Comparison of ENCODE assay signal across 27 mouse cellular contexts in genomic region chrX:36548798-36549197, GRCm38 (mm10). TPM values are rescaled to one million over a fixed set of nuclear protein-coding genes. Genes with fewer than 3 reads are reported as not detected.
DNase-seq lines count a peak whose midpoint lies in the region; ATAC-seq and TF ChIP-seq lines count a peak whose summit lies in the region.
"Had no signal": no experiment of that assay in that cellular context is flagged by ENCODE, and none has a peak within 500 bp of the region (broad histone marks: within the 10 kb centered on the region; RNA-seq: fewer than 3 reads in every experiment).

No protein-coding gene starts in this region.

- H3K4me3 ChIP-seq in liver, embryonic 13.5 days (replicated peaks), result no peak overlapping the region
- no peak overlapping the region for H3K4me3 ChIP-seq in liver, embryonic 16.5 days (ENCODE audit: low read depth, low read length)
- H3K4me3 ChIP-seq in liver, embryonic 11.5 days (ENCODE audit: low read depth, low read length), result no peak overlapping the region
- no peak overlapping the region for H3K4me3 ChIP-seq in gastrocnemius, adult 2 months
- H3K4me3 ChIP-seq: embryonic facial prominence, embryonic 13.5 days; embryonic facial prominence, embryonic 15.5 days; erythroblast, embryonic 14.5 days; forebrain, embryonic 10.5 days; forebrain, embryonic 12.5 days had no signal

- no peaks in the 10 kb centered on the region for H3K4me1 ChIP-seq in liver, embryonic 13.5 days (replicated peaks)
- no peaks in the 10 kb centered on the region for H3K4me1 ChIP-seq in liver, embryonic 16.5 days (ENCODE audit: control insufficient read depth, low read depth, low read length)
- H3K4me1 ChIP-seq in liver, embryonic 11.5 days (replicated peaks; ENCODE audit: control insufficient read depth, insufficient read depth, low read length), result no peaks in the 10 kb centered on the region

- WGBS in liver, embryonic 13.5 days (ENCODE audit: insufficient replicate concordance), result 58% methylated on average over 5 of the region's 5 CpGs
- 46% methylated on average over 5 of the region's 5 CpGs for WGBS in liver, embryonic 16.5 days (ENCODE audit: insufficient replicate concordance)
- WGBS in liver, embryonic 11.5 days, result 61% methylated on average over 5 of the region's 5 CpGs

- intact Hi-C loops in gastrocnemius, adult 2 months (cut with DNase I), result no loop called here

- DNase-seq in liver, embryonic 13.5 days, result no peak
- no peak for DNase-seq in liver
- DNase-seq in liver, embryonic 11.5 days (ENCODE audit: low spot score), result no peak
- DNase-seq in gastrocnemius, adult 2 months, result no peak
- DNase-seq: adrenal gland, adult 8-10 months; adrenal gland, postnatal 14 days; adrenal gland, postnatal 36 days; B cell, adult 2 months; cerebellum, adult 11-12 months; cerebellum, adult 2 months; cerebellum, adult 9-10 months; cerebellum, postnatal 10 days; cerebellum, postnatal 25 days had no signal

- TF ChIP-seq CTCF in gastrocnemius, adult 2 months (IDR thresholded peaks at IDR 0.05), result no peak

- H3K9me3 ChIP-seq in liver, embryonic 13.5 days (replicated peaks), result no peaks in the 10 kb centered on the region
- H3K9me3 ChIP-seq in liver, embryonic 16.5 days (replicated peaks; ENCODE audit: control insufficient read depth, low read length), result no peaks in the 10 kb centered on the region
- H3K9me3 ChIP-seq in liver, embryonic 11.5 days (ENCODE audit: control insufficient read depth, low read length), result no peaks in the 10 kb centered on the region
- H3K9me3 ChIP-seq: embryonic facial prominence, embryonic 13.5 days; embryonic facial prominence, embryonic 15.5 days; forebrain, embryonic 10.5 days; forebrain, embryonic 12.5 days; G1E had no signal

- no peaks in the 10 kb centered on the region for H3K27me3 ChIP-seq in liver, embryonic 13.5 days
- no peaks in the 10 kb centered on the region for H3K27me3 ChIP-seq in liver, embryonic 16.5 days (ENCODE audit: control insufficient read depth, insufficient read depth, low read depth, low read length)
- no peaks in the 10 kb centered on the region for H3K27me3 ChIP-seq in liver, embryonic 11.5 days (replicated peaks; ENCODE audit: control insufficient read depth, insufficient read depth, low read length)
- H3K27me3 ChIP-seq: CH12.LX; embryonic facial prominence, embryonic 13.5 days; embryonic facial prominence, embryonic 15.5 days; forebrain, embryonic 12.5 days; Patski had no signal

- no peak overlapping the region for H3K27ac ChIP-seq in liver, embryonic 13.5 days
- H3K27ac ChIP-seq in liver, embryonic 16.5 days (ENCODE audit: low read length), result no peak overlapping the region
- H3K27ac ChIP-seq in liver, embryonic 11.5 days (ENCODE audit: low read depth, low read length), result no peak overlapping the region
- H3K27ac ChIP-seq in gastrocnemius, adult 2 months, result no peak overlapping the region
- H3K27ac ChIP-seq: embryonic facial prominence, embryonic 13.5 days; embryonic facial prominence, embryonic 15.5 days; forebrain, embryonic 10.5 days; forebrain, embryonic 12.5 days had no signal

- H3K4me2 ChIP-seq in liver, embryonic 13.5 days, result no peak overlapping the region
- no peak overlapping the region for H3K4me2 ChIP-seq in liver, embryonic 16.5 days (ENCODE audit: low read depth, low read length)
- no peak overlapping the region for H3K4me2 ChIP-seq in liver, embryonic 11.5 days
- H3K4me2 ChIP-seq: embryonic facial prominence, embryonic 13.5 days; embryonic facial prominence, embryonic 15.5 days; forebrain, embryonic 12.5 days had no signal

- no peaks in the 10 kb centered on the region for H3K36me3 ChIP-seq in liver, embryonic 13.5 days
- no peaks in the 10 kb centered on the region for H3K36me3 ChIP-seq in liver, embryonic 16.5 days (ENCODE audit: control insufficient read depth, insufficient read depth)
- no peaks in the 10 kb centered on the region for H3K36me3 ChIP-seq in liver, embryonic 11.5 days (ENCODE audit: control insufficient read depth, insufficient read depth, low read length)
- H3K36me3 ChIP-seq: embryonic facial prominence, embryonic 13.5 days; embryonic facial prominence, embryonic 15.5 days; forebrain, embryonic 10.5 days; forebrain, embryonic 12.5 days; G1E had no signal

- ATAC-seq in liver, embryonic 13.5 days (ENCODE audit: low read depth), result peak; percentile 51; the same call in 1 of the 2 replicates
- peak; percentile 84 for ATAC-seq in liver, embryonic 16.5 days (ENCODE audit: low read depth)
- ATAC-seq in liver, embryonic 11.5 days (replicated peaks; ENCODE audit: low FRiP score), result no peak
- ATAC-seq: activated CD4-positive, CD25-positive, alpha-beta regulatory T cell, adult 4 months; CD4-positive, CD25-positive, alpha-beta regulatory T cell, adult 4 months; forebrain, embryonic 14.5 days; forebrain, embryonic 16.5 days; Patski had no signal

- no peak overlapping the region for H3K9ac ChIP-seq in liver, embryonic 13.5 days
- no peak overlapping the region for H3K9ac ChIP-seq in liver, embryonic 16.5 days (ENCODE audit: low read depth, low read length)
- H3K9ac ChIP-seq in liver, embryonic 11.5 days (ENCODE audit: low read depth, low read length), result no peak overlapping the region
- H3K9ac ChIP-seq: embryonic facial prominence, embryonic 13.5 days; embryonic facial prominence, embryonic 15.5 days; forebrain, embryonic 12.5 days had no signal

RNA-seq across cellular contexts. Expression of gene Pgrmc1, which starts 49.2 kb away (rescaled TPM):
- polyA plus RNA-seq in liver, embryonic 13.5 days (2015; fragmentation: Nextera tagmentation; extraction: Ambion mirVana), result 98.6 and 117 TPM in 2 replicates
- polyA plus RNA-seq in liver, embryonic 16.5 days (2015; fragmentation: Nextera tagmentation; extraction: Ambion mirVana), result 155 and 165 TPM in 2 replicates
- polyA plus RNA-seq in liver, embryonic 11.5 days (2014; fragmentation: Nextera tagmentation; extraction: Ambion mirVana), result 150 and 158 TPM in 2 replicates
- total RNA-seq in gastrocnemius, adult 2 months (2021), result 1 to 10 TPM; 7.7 to 9.3 TPM

RNA-seq across cellular contexts. Expression of gene Gm14569, which starts 57.2 kb away (rescaled TPM):
- polyA plus RNA-seq in liver, embryonic 13.5 days (2015; fragmentation: Nextera tagmentation; extraction: Ambion mirVana), result not detected in 2 replicates
- not detected in 2 replicates for polyA plus RNA-seq in liver, embryonic 16.5 days (2015; fragmentation: Nextera tagmentation; extraction: Ambion mirVana)
- polyA plus RNA-seq in liver, embryonic 11.5 days (2014; fragmentation: Nextera tagmentation; extraction: Ambion mirVana), result not detected in 2 replicates
- total RNA-seq in gastrocnemius, adult 2 months (2021), result not detected
- total RNA-seq: adrenal gland, postnatal 14 days; CH12.LX had no signal
- polyA plus RNA-seq: activated CD4-positive, CD25-positive, alpha-beta regulatory T cell, adult 4 months; CD4-positive, CD25-positive, alpha-beta regulatory T cell, adult 4 months; embryonic facial prominence, embryonic 11.5 days; embryonic facial prominence, embryonic 13.5 days; embryonic facial prominence, embryonic 15.5 days; erythroblast, embryonic 14.5 days; forebrain, embryonic 10.5 days; forebrain, embryonic 12.5 days; forebrain, embryonic 14.5 days; forebrain, embryonic 16.5 days; G1E; Patski had no signal
